Mouse (Mus musculus) heart, adult 2 months (tissue): ENCODE results near the gene Gas2l1.

Source experiments
- CTCF ChIP-seq: fragments of 200-600 bp; IDR thresholded peaks from 2 replicates; pipeline ENCODE4 v1.8.1; 2022; ENCODE audit warnings: antibody characterized with exemption, mild to moderate bottlenecking, moderate library complexity
- POLR2A ChIP-seq: fragments of 200-500 bp; IDR thresholded peaks from 2 replicates; pipeline ENCODE4 v1.6.1; 2011; ENCODE audit warnings: mild to moderate bottlenecking, low read depth, low read length, control low read depth; ENCODE audit not compliant: insufficient read depth

DNA sequence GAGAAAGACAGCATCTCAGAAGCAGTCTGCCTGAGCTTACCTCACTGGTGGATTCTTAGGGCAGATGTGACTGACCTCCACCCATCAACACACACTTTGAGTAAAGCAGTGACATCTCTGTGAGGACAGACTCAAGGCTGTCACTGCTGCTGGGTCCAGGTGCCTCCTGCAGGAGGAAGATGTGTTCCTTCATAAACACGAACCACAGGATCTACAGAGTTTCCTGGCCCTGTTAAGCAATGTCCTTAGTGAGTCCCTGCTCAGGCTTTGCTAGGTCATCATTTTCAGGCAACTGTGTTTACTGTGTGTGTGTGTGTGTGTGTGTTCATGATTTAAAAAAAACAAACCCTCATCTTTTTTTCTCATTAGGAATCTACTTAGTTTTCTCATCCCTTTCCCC lies 53.6 kb downstream of the Gas2l1 start:
- TF ChIP-seq CTCF = no peak
- TF ChIP-seq POLR2A = no peak
